Mouse (Mus musculus): ENCODE data around the gene Sh3pxd2a.

Sh3pxd2a gene

GRCm38 (mm10) chr19:47367271-47367879 is 96.8 kb downstream of the Sh3pxd2a start:
- no peak for DNase-seq

- DNase-seq = no peak
Measured at GRCm38 (mm10) chr19:47366576-47366975, 97.6 kb downstream of the Sh3pxd2a start.

- DNase-seq = no peak
Measured at GRCm38 (mm10) chr19:47363086-47363668, 101.0 kb downstream of the Sh3pxd2a start.

- no peak for DNase-seq
Measured at GRCm38 (mm10) chr19:47360921-47361320, 103.3 kb downstream of the Sh3pxd2a start.

- no peak for DNase-seq
Measured at GRCm38 (mm10) chr19:47360017-47360416, 104.2 kb downstream of the Sh3pxd2a start.

GRCm38 (mm10) chr19:47359166-47359931 is 104.9 kb downstream of the Sh3pxd2a start:
- DNase-seq = peak; percentile 57

- DNase-seq = no peak
Measured at GRCm38 (mm10) chr19:47357297-47357696, 106.9 kb downstream of the Sh3pxd2a start.

GRCm38 (mm10) chr19:47356188-47356857 is 107.9 kb downstream of the Sh3pxd2a start:
- DNase-seq = peak; percentile 79

GRCm38 (mm10) chr19:47354456-47354855 is 109.7 kb downstream of the Sh3pxd2a start:
- no peak for DNase-seq

GRCm38 (mm10) chr19:47349043-47349442 is 115.2 kb downstream of the Sh3pxd2a start:
- no peak for DNase-seq

- DNase-seq = no peak
Measured at GRCm38 (mm10) chr19:47348395-47349016, 115.7 kb downstream of the Sh3pxd2a start.

GRCm38 (mm10) chr19:47347021-47347643 is 117.1 kb downstream of the Sh3pxd2a start:
- DNase-seq = no peak

GRCm38 (mm10) chr19:47346606-47347005 is 117.6 kb downstream of the Sh3pxd2a start:
- no peak for DNase-seq

GRCm38 (mm10) chr19:47345851-47346568 is 118.2 kb downstream of the Sh3pxd2a start:
- no peak for DNase-seq

GRCm38 (mm10) chr19:47343422-47343821 is 120.8 kb downstream of the Sh3pxd2a start:
- DNase-seq = no peak

- peak; percentile 73 for DNase-seq
Measured at GRCm38 (mm10) chr19:47339165-47339564, 125.0 kb downstream of the Sh3pxd2a start.

- DNase-seq = no peak
Measured at GRCm38 (mm10) chr19:47338396-47339164, 125.6 kb downstream of the Sh3pxd2a start.

GRCm38 (mm10) chr19:47337743-47338142 is 126.5 kb downstream of the Sh3pxd2a start:
- peak; percentile 81 for DNase-seq

GRCm38 (mm10) chr19:47337191-47337590 is 127.0 kb downstream of the Sh3pxd2a start:
- DNase-seq = no peak

GRCm38 (mm10) chr19:47335262-47335661 is 128.9 kb downstream of the Sh3pxd2a start:
- DNase-seq = no peak

- DNase-seq = no peak
Measured at GRCm38 (mm10) chr19:47334713-47335112, 129.5 kb downstream of the Sh3pxd2a start.
